11 mouse cellular contexts compared by ENCODE assay signal in the genomic region with DNA sequence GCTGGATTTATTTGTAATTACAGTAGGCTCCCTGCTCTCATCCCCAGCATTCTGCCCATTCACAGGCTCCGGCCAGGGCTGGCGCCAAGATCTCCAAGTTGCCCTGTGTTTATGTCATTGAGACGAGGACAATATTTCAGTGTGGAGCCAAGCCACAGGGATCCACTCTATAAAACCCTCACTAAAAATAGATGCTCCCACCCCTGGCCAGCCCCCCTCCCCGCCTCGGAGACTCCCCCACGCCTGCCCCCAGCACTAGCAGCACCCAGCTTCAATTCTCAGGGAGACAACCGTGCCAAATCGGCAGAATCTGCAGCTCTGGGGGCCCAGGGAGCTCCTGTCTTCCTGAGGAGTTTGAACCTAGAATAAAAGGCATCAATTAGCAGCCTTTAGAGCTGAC. TPM values are rescaled to one million over a fixed set of nuclear protein-coding genes. Genes with fewer than 3 reads are reported as not detected.
DNase-seq lines count a peak whose midpoint lies in the region; ATAC-seq and TF ChIP-seq lines count a peak whose summit lies in the region.
"Had no signal": no experiment of that assay in that cellular context is flagged by ENCODE, and none has a peak within 500 bp of the region (broad histone marks: within the 10 kb centered on the region; RNA-seq: fewer than 3 reads in every experiment).

No protein-coding gene starts in this region.

- no peaks in the 10 kb centered on the region for H3K9me3 ChIP-seq in kidney, embryonic 16.5 days (ENCODE audit: low read length)
- no peaks in the 10 kb centered on the region for H3K9me3 ChIP-seq in embryonic facial prominence, embryonic 15.5 days (replicated peaks)
- H3K9me3 ChIP-seq in forebrain, postnatal 0 days (ENCODE audit: low read length): no peaks in the 10 kb centered on the region
- no peaks in the 10 kb centered on the region for H3K9me3 ChIP-seq in midbrain, embryonic 16.5 days (replicated peaks; ENCODE audit: control insufficient read depth, low read length, poor library complexity, severe bottlenecking)
- H3K9me3 ChIP-seq in liver, embryonic 11.5 days (ENCODE audit: control insufficient read depth, low read length): no peaks in the 10 kb centered on the region

- no peak overlapping the region for H3K4me3 ChIP-seq in kidney, embryonic 16.5 days (ENCODE audit: low read length)
- no peak overlapping the region for H3K4me3 ChIP-seq in embryonic facial prominence, embryonic 15.5 days (replicated peaks)
- no peak overlapping the region for H3K4me3 ChIP-seq in forebrain, postnatal 0 days (ENCODE audit: low read depth, low read length)
- H3K4me3 ChIP-seq in midbrain, embryonic 16.5 days (ENCODE audit: low read depth, low read length): no peak overlapping the region
- H3K4me3 ChIP-seq in liver, embryonic 11.5 days (ENCODE audit: low read depth, low read length): no peak overlapping the region

- peaks cover 22% of the 10 kb centered on the region; the same call in 1 of the 2 replicates for H3K4me1 ChIP-seq in kidney, embryonic 16.5 days (ENCODE audit: insufficient read depth, low read length)
- H3K4me1 ChIP-seq in embryonic facial prominence, embryonic 15.5 days: peaks cover 6% of the 10 kb centered on the region
- H3K4me1 ChIP-seq in forebrain, postnatal 0 days (ENCODE audit: insufficient read depth): no peaks in the 10 kb centered on the region
- peaks cover 10% of the 10 kb centered on the region for H3K4me1 ChIP-seq in midbrain, embryonic 16.5 days (ENCODE audit: control insufficient read depth, insufficient read depth, low read length)
- H3K4me1 ChIP-seq in liver, embryonic 11.5 days (replicated peaks; ENCODE audit: control insufficient read depth, insufficient read depth, low read length): no peaks in the 10 kb centered on the region

- TF ChIP-seq CTCF in forebrain, postnatal 0 days (IDR thresholded peaks at IDR 0.05; ENCODE audit: low read depth): no peak

- H3K27me3 ChIP-seq in kidney, embryonic 16.5 days (ENCODE audit: insufficient read depth, low read length): no peaks in the 10 kb centered on the region
- H3K27me3 ChIP-seq in embryonic facial prominence, embryonic 15.5 days: no peaks in the 10 kb centered on the region
- H3K27me3 ChIP-seq in forebrain, postnatal 0 days (ENCODE audit: insufficient read depth, low read length): no peaks in the 10 kb centered on the region
- no peaks in the 10 kb centered on the region; the same call in 1 of the 2 replicates for H3K27me3 ChIP-seq in midbrain, embryonic 16.5 days (ENCODE audit: control insufficient read depth, insufficient read depth, low read depth, low read length)
- no peaks in the 10 kb centered on the region for H3K27me3 ChIP-seq in liver, embryonic 11.5 days (replicated peaks; ENCODE audit: control insufficient read depth, insufficient read depth, low read length)

- WGBS in kidney, embryonic 16.5 days: 3% methylated on average over 8 of the region's 8 CpGs
- WGBS in embryonic facial prominence, embryonic 15.5 days: 25% methylated on average over 8 of the region's 8 CpGs
- WGBS in forebrain, postnatal 0 days: 8% methylated on average over 8 of the region's 8 CpGs
- WGBS in midbrain, embryonic 16.5 days: 15% methylated on average over 8 of the region's 8 CpGs
- 33% methylated on average over 8 of the region's 8 CpGs for WGBS in liver, embryonic 11.5 days

- no peak for DNase-seq in kidney, adult 18-20 months
- DNase-seq in forebrain, postnatal 0 days: peak; percentile 24
- no peak for DNase-seq in adrenal gland, postnatal 36 days
- no peak for DNase-seq in liver, embryonic 11.5 days (ENCODE audit: low spot score)
- DNase-seq: layer of hippocampus, adult 9-11 months; liver; right cerebral cortex, postnatal 25 days; thymus, adult 18-20 months had no signal

- 0 out of 2 replicates have a peak, but pooled peaks have one; percentile 35 for ATAC-seq in kidney, embryonic 16.5 days (ENCODE audit: low FRiP score, low TSS enrichment)
- ATAC-seq in embryonic facial prominence, embryonic 15.5 days (ENCODE audit: insufficient number of reproducible peaks, low FRiP score, low TSS enrichment, low read depth): peak; percentile 54; the same call in 1 of the 2 replicates
- peak; percentile 20; the same call in 1 of the 2 replicates for ATAC-seq in forebrain, postnatal 0 days
- no peak for ATAC-seq in midbrain, embryonic 16.5 days
- no peak for ATAC-seq in liver, embryonic 11.5 days (replicated peaks; ENCODE audit: low FRiP score)

- no peak overlapping the region for H3K9ac ChIP-seq in kidney, embryonic 16.5 days (replicated peaks; ENCODE audit: low read length)
- no peak overlapping the region for H3K9ac ChIP-seq in embryonic facial prominence, embryonic 15.5 days
- no peak overlapping the region for H3K9ac ChIP-seq in forebrain, postnatal 0 days
- 0 out of 2 replicates have a peak overlapping the region, but pooled peaks have one; percentile 28 for H3K9ac ChIP-seq in midbrain, embryonic 16.5 days (ENCODE audit: low read depth, low read length)
- no peak overlapping the region for H3K9ac ChIP-seq in liver, embryonic 11.5 days (ENCODE audit: low read depth, low read length)

- H3K27ac ChIP-seq in kidney, embryonic 16.5 days (ENCODE audit: low read length): no peak overlapping the region
- no peak overlapping the region; the same call in 1 of the 2 replicates for H3K27ac ChIP-seq in embryonic facial prominence, embryonic 15.5 days (replicated peaks)
- no peak overlapping the region for H3K27ac ChIP-seq in forebrain, postnatal 0 days (ENCODE audit: low read depth, low read length)
- no peak overlapping the region for H3K27ac ChIP-seq in midbrain, embryonic 16.5 days (ENCODE audit: low read length)
- H3K27ac ChIP-seq in liver, embryonic 11.5 days (ENCODE audit: low read depth, low read length): no peak overlapping the region

- 0 out of 2 replicates have a peak overlapping the region, but pooled peaks have one; percentile 18 for H3K4me2 ChIP-seq in kidney, embryonic 16.5 days (replicated peaks; ENCODE audit: low read depth, low read length)
- no peak overlapping the region for H3K4me2 ChIP-seq in embryonic facial prominence, embryonic 15.5 days (replicated peaks)
- H3K4me2 ChIP-seq in forebrain, postnatal 0 days (ENCODE audit: low read depth): peak overlapping the region; percentile 28
- peak overlapping the region; percentile 20; the same call in 1 of the 2 replicates for H3K4me2 ChIP-seq in midbrain, embryonic 16.5 days (ENCODE audit: low read length)
- no peak overlapping the region for H3K4me2 ChIP-seq in liver, embryonic 11.5 days

- no peaks in the 10 kb centered on the region for H3K36me3 ChIP-seq in kidney, embryonic 16.5 days (ENCODE audit: insufficient read depth, low read length)
- no peaks in the 10 kb centered on the region for H3K36me3 ChIP-seq in embryonic facial prominence, embryonic 15.5 days
- H3K36me3 ChIP-seq in forebrain, postnatal 0 days (ENCODE audit: insufficient read depth): no peaks in the 10 kb centered on the region
- no peaks in the 10 kb centered on the region for H3K36me3 ChIP-seq in midbrain, embryonic 16.5 days (ENCODE audit: control insufficient read depth, insufficient read depth, low read length)
- no peaks in the 10 kb centered on the region for H3K36me3 ChIP-seq in liver, embryonic 11.5 days (ENCODE audit: control insufficient read depth, insufficient read depth, low read length)

RNA-seq across cellular contexts. Expression of a gene that starts 16.2 kb away (rescaled TPM):
- 0.80 and 1.0 TPM in 2 replicates for polyA plus RNA-seq in kidney, embryonic 16.5 days (2015; fragmentation: Nextera tagmentation; extraction: Ambion mirVana)
- polyA plus RNA-seq in embryonic facial prominence, embryonic 15.5 days (2015; fragmentation: Nextera tagmentation; extraction: Ambion mirVana): 5.3 and 5.6 TPM in 2 replicates
- total RNA-seq in forebrain, postnatal 0 days (2014; rRNA removed): 13.3 and 15.2 TPM in 2 replicates
- 5.2 TPM in 2 replicates for polyA plus RNA-seq in forebrain, postnatal 0 days (2015; fragmentation: Nextera tagmentation; extraction: Ambion mirVana)
- polyA plus RNA-seq in midbrain, embryonic 16.5 days (2015; fragmentation: Nextera tagmentation; extraction: Ambion mirVana): 3.0 and 4.1 TPM in 2 replicates
- total RNA-seq in adrenal gland, postnatal 36 days (2021): under 1 TPM; 0.16 to 0.60 TPM
- 0.36 and 0.38 TPM in 2 replicates for polyA plus RNA-seq in liver, embryonic 11.5 days (2014; fragmentation: Nextera tagmentation; extraction: Ambion mirVana)

Comparison
In these comparisons a context has a peak if more than half of its experiments do, and no peak if none do; other contexts are left out.
1. ATAC-seq: peak in kidney, embryonic 16.5 days (single experiment), embryonic facial prominence, embryonic 15.5 days (single experiment) and forebrain, postnatal 0 days (single experiment); none in midbrain, embryonic 16.5 days (single experiment) and liver, embryonic 11.5 days (single experiment).
2. H3K4me2 ChIP-seq: peak in kidney, embryonic 16.5 days (single experiment), forebrain, postnatal 0 days (single experiment) and midbrain, embryonic 16.5 days (single experiment); none in embryonic facial prominence, embryonic 15.5 days (single experiment) and liver, embryonic 11.5 days (single experiment).